Mouse (Mus musculus): ENCODE data around the gene Igsf21. TPM values are rescaled to one million over a fixed set of nuclear protein-coding genes. Genes with fewer than 3 reads are reported as not detected.

Igsf21 gene
- polyA plus RNA-seq, 1 experiment from 2014 or later, result 13.8 TPM

- WGBS, result 55% methylated on average over 2 of the region's 2 CpGs
- Histone ChIP-seq H3K4me1 (replicated peaks) (peaks cover 11% of the 10 kb centered on the region), H3K9me3 (no peaks in the 10 kb centered on the region), H3K27ac (0 out of 2 replicates have a peak overlapping the region, but pooled peaks have one; percentile 2), H3K36me3 (no peaks in the 10 kb centered on the region), H3K4me3 (no peak overlapping the region), H3K27me3 (ENCODE audit: insufficient read depth, poor library complexity, severe bottlenecking) (peaks cover 6% of the 10 kb centered on the region; the same call in 1 of the 2 replicates)
- no peak for DNase-seq (ENCODE audit: low spot score)
Measured at GRCm38 (mm10) chr4:140094835-140095234, 151.7 kb downstream of the Igsf21 start.

DNA sequence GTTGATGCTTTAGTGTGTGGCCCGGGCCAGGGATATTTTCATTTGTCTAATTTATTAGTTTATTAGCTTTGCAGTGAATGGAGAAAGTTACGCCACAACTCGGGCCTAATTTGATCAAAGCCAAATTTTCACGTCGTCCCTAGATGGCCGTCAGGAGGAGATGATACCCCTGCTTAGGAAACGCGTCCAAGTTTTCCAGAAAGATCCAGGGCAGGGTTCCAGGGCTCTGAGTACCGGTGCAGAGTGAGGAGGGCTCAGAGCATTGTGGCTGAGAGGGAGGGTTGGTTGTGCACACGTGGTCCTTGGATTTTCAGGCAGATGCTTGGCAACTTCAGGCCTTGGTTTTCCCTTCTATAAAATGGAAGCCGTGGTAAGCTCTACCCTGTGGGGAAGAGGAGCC lies 154.2 kb downstream of the Igsf21 start:
- H3K9me3 ChIP-seq, result no peaks in the 10 kb centered on the region
- no peak for DNase-seq (ENCODE audit: low spot score)
- H3K4me1 ChIP-seq (replicated peaks), result no peaks in the 10 kb centered on the region
- H3K36me3 ChIP-seq, result no peaks in the 10 kb centered on the region
- no peaks in the 10 kb centered on the region for H3K27me3 ChIP-seq (ENCODE audit: insufficient read depth, poor library complexity, severe bottlenecking)
- WGBS, result 92% methylated on average over 11 of the region's 11 CpGs
- H3K27ac ChIP-seq, result no peak overlapping the region
- H3K4me3 ChIP-seq, result no peak overlapping the region

GRCm38 (mm10) chr4:140091693-140092092 lies 154.9 kb downstream of the Igsf21 start:
- 67% methylated on average over 3 of the region's 3 CpGs for WGBS
- DNase-seq (ENCODE audit: low spot score), result no peak

GRCm38 (mm10) chr4:140089676-140090075 lies 156.9 kb downstream of the Igsf21 start:
- no peaks in the 10 kb centered on the region for H3K27me3 ChIP-seq (ENCODE audit: insufficient read depth, poor library complexity, severe bottlenecking)
- H3K4me1 ChIP-seq (replicated peaks), result peaks cover 7% of the 10 kb centered on the region
- H3K36me3 ChIP-seq, result no peaks in the 10 kb centered on the region
- H3K9me3 ChIP-seq, result no peaks in the 10 kb centered on the region
- DNase-seq (ENCODE audit: low spot score), result no peak
- H3K27ac ChIP-seq, result no peak overlapping the region
- no peak overlapping the region for H3K4me3 ChIP-seq
- WGBS, result 92% methylated on average over 4 of the region's 4 CpGs

More at GRCm38 (mm10) chr4:140091693-140092092, 154.9 kb downstream of the Igsf21 start:
- Histone ChIP-seq H3K4me3 (no peak overlapping the region), H3K4me1 (replicated peaks) (no peaks in the 10 kb centered on the region), H3K36me3 (no peaks in the 10 kb centered on the region), H3K27me3 (ENCODE audit: insufficient read depth, poor library complexity, severe bottlenecking) (no peaks in the 10 kb centered on the region), H3K9me3 (no peaks in the 10 kb centered on the region), H3K27ac (no peak overlapping the region)

GRCm38 (mm10) chr4:140088711-140089440 lies 157.7 kb downstream of the Igsf21 start:
- DNase-seq (ENCODE audit: low spot score), result no peak
- no peak overlapping the region for H3K4me3 ChIP-seq
- no peaks in the 10 kb centered on the region for H3K9me3 ChIP-seq
- 82% methylated on average over 12 of the region's 12 CpGs for WGBS
- no peaks in the 10 kb centered on the region for H3K27me3 ChIP-seq (ENCODE audit: insufficient read depth, poor library complexity, severe bottlenecking)
- H3K36me3 ChIP-seq, result no peaks in the 10 kb centered on the region
- H3K4me1 ChIP-seq (replicated peaks), result peaks cover 15% of the 10 kb centered on the region
- H3K27ac ChIP-seq, result no peak overlapping the region

GRCm38 (mm10) chr4:140086192-140086591 lies 160.4 kb downstream of the Igsf21 start:
- Histone ChIP-seq H3K9me3 (no peaks in the 10 kb centered on the region), H3K27ac (no peak overlapping the region)
- WGBS, result 62% methylated on average over 7 of the region's 7 CpGs

DNA sequence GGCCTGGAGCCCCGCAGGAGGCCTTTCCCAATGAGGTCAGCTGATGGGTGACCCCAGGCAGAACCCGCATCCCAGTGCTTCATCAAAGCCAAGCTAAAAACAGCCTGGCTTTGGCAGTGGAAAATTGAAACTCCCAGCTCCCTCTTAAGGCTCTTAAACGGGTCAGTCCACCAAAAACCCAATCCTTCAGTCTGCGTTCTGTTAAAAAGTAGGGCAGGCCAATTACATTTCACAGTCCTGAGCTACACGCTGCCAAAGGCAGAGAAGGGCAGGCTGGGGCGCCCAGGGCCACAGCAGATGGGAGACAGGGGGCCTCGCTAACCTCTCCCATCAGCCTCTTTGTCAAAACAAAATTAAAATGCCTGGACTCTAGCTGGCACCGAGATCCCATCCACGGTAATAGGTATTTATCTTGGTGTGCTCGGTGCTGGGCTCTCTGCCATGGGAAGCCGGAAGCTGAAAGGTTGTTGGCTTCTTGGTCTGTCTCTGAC lies 162.0 kb downstream of the Igsf21 start:
- Histone ChIP-seq H3K27me3 (ENCODE audit: insufficient read depth, poor library complexity, severe bottlenecking) (0 out of 2 replicates have a peak, but pooled peaks cover 3% of the 10 kb centered on the region), H3K4me3 (no peak overlapping the region), H3K9me3 (no peaks in the 10 kb centered on the region), H3K36me3 (no peaks in the 10 kb centered on the region), H3K4me1 (replicated peaks) (peaks cover 24% of the 10 kb centered on the region), H3K27ac (no peak overlapping the region)
- no peak for DNase-seq (ENCODE audit: low spot score)
- WGBS, result 66% methylated on average over 11 of the region's 11 CpGs

More at GRCm38 (mm10) chr4:140086192-140086591, 160.4 kb downstream of the Igsf21 start:
- H3K36me3 ChIP-seq, result no peaks in the 10 kb centered on the region
- H3K27me3 ChIP-seq (ENCODE audit: insufficient read depth, poor library complexity, severe bottlenecking), result 0 out of 2 replicates have a peak, but pooled peaks cover 3% of the 10 kb centered on the region
- H3K4me1 ChIP-seq (replicated peaks), result peaks cover 24% of the 10 kb centered on the region
- DNase-seq (ENCODE audit: low spot score), result no peak
- H3K4me3 ChIP-seq, result no peak overlapping the region

DNA sequence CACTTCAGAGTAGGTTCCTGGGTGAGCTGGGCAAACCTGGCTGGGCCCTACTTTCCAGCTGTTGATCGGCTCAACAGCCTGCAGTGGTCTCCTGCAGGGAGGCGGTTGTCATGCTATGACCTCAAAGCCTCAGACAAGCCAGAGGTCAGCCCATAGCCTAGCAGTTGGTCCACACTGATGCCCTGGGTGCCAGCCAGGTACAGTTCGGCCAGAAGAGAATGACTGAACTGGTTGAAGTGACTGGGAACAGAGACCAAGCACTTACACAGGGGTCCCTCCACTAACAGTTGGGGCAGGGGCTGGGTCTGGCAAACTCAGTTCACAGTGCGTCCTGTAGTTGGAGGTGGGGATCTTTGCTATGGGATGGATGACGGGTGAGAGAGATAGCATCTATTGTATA lies 162.5 kb downstream of the Igsf21 start:
- Histone ChIP-seq H3K36me3 (no peaks in the 10 kb centered on the region), H3K4me3 (no peak overlapping the region), H3K27ac (peak overlapping the region; percentile 29; the same call in 1 of the 2 replicates), H3K4me1 (replicated peaks) (peaks cover 28% of the 10 kb centered on the region), H3K9me3 (no peaks in the 10 kb centered on the region), H3K27me3 (ENCODE audit: insufficient read depth, poor library complexity, severe bottlenecking) (0 out of 2 replicates have a peak, but pooled peaks cover 3% of the 10 kb centered on the region)
- 75% methylated on average over 5 of the region's 5 CpGs for WGBS
- DNase-seq (ENCODE audit: low spot score), result no peak

DNA sequence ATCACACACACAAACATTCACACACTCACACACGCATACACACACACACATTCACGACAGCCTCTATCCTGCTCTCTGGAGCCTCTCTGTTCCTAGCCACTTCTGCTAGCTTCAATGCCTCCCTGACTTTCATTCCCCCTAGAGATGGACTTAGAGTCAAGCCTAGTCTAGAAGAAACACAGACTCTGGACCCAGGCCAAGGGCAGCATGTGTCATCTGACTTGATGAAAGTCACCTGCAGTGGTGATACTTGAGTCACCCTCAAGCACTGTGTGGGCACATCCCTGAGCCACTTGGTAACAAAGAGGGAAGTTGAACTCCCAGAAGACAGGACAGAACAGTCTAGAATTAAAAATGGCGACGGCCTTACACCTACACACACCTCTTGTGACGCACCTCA lies 168.2 kb downstream of the Igsf21 start:
- WGBS, result 87% methylated on average over 5 of the region's 5 CpGs
- no peaks in the 10 kb centered on the region for H3K36me3 ChIP-seq
- peaks cover 24% of the 10 kb centered on the region for H3K4me1 ChIP-seq (replicated peaks)
- DNase-seq (ENCODE audit: low spot score), result no peak
- H3K4me3 ChIP-seq, result no peak overlapping the region
- no peak overlapping the region for H3K27ac ChIP-seq
- 0 out of 2 replicates have a peak, but pooled peaks cover 3% of the 10 kb centered on the region for H3K27me3 ChIP-seq (ENCODE audit: insufficient read depth, poor library complexity, severe bottlenecking)
- no peaks in the 10 kb centered on the region for H3K9me3 ChIP-seq

DNA sequence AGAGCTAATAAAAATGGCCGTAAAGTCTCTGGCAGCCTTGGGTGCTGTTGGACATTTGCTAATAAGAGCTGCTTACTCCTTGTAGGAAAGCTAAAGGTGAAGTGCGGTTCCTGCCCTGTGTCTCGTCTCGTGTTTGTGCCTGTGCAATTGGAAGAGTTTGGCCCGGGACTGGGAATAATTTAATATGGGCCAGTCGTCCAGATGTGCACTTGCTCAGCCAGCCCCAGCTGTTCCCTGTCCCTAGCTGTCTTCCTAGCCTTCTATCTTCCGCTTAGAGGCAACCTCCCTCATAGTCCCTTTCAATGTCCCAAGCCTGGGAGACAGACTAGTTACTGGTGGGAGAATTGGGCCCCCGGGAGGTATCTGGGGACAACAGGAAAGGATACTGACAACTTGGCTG lies 169.0 kb downstream of the Igsf21 start:
- 75% methylated on average over 8 of the region's 8 CpGs for WGBS
- DNase-seq (ENCODE audit: low spot score), result no peak
- no peaks in the 10 kb centered on the region for H3K36me3 ChIP-seq
- H3K4me1 ChIP-seq (replicated peaks), result peaks cover 24% of the 10 kb centered on the region
- peaks cover 3% of the 10 kb centered on the region; the same call in 1 of the 2 replicates for H3K27me3 ChIP-seq (ENCODE audit: insufficient read depth, poor library complexity, severe bottlenecking)
- no peaks in the 10 kb centered on the region for H3K9me3 ChIP-seq
- H3K4me3 ChIP-seq, result no peak overlapping the region
- no peak overlapping the region for H3K27ac ChIP-seq

GRCm38 (mm10) chr4:140076852-140077563 lies 169.6 kb downstream of the Igsf21 start:
- H3K36me3 ChIP-seq, result no peaks in the 10 kb centered on the region
- no peak overlapping the region for H3K27ac ChIP-seq
- H3K4me1 ChIP-seq (replicated peaks), result peaks cover 24% of the 10 kb centered on the region
- no peak overlapping the region for H3K4me3 ChIP-seq
- WGBS, result 79% methylated on average over 12 of the region's 12 CpGs
- no peaks in the 10 kb centered on the region for H3K9me3 ChIP-seq
- DNase-seq (ENCODE audit: low spot score), result no peak
- H3K27me3 ChIP-seq (ENCODE audit: insufficient read depth, poor library complexity, severe bottlenecking), result peaks cover 8% of the 10 kb centered on the region; the same call in 1 of the 2 replicates

DNA sequence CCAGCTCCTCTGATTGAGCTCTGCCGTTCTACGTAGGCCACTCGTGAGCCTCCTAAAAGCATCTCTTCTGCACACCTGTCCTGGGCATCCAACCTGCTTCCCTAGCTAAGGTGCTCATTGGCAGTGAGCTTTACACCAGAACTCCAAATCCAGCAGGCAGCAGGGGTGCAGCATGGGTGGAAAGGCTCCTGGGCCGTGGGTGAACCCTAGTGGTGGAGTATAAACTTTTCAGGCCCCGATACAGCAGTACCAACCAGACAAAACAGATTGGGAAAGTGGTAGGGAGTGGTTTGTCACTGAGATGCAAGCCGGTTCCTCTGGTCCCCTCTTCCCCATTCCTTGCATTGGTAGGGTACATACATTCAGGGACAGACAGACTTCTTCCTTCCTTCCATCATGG lies 170.2 kb downstream of the Igsf21 start:
- Histone ChIP-seq H3K27ac (no peak overlapping the region), H3K27me3 (ENCODE audit: insufficient read depth, poor library complexity, severe bottlenecking) (peaks cover 14% of the 10 kb centered on the region), H3K9me3 (no peaks in the 10 kb centered on the region), H3K36me3 (no peaks in the 10 kb centered on the region), H3K4me3 (no peak overlapping the region), H3K4me1 (replicated peaks) (peaks cover 20% of the 10 kb centered on the region)
- no peak for DNase-seq (ENCODE audit: low spot score)
- WGBS, result 77% methylated on average over 6 of the region's 6 CpGs

DNA sequence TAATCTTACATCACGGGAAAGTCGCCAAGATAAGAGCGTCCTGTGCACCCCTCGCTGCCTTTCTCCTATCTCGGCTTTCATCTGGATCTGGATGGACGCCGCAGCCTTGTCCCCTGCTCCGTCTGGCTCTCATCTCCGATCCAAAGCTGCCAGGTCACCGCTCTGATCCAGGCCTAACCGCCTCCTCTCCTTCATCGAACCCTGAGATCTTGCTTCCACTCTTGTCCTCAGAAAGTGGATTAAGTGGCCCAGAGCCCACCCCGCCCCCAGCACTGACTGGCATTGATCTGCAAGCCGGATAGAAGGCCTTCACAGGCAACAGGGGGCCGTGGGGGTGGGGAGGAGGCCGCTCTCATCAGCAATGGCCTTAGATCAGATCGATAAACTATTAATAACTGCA lies 175.5 kb downstream of the Igsf21 start:
- H3K4me3 ChIP-seq, result no peak overlapping the region
- H3K4me1 ChIP-seq (replicated peaks), result peaks cover 25% of the 10 kb centered on the region
- peaks cover 11% of the 10 kb centered on the region for H3K9me3 ChIP-seq
- DNase-seq (ENCODE audit: low spot score), result peak; percentile 6
- peak overlapping the region; percentile 64; the same call in 1 of the 2 replicates for H3K27ac ChIP-seq
- no peaks in the 10 kb centered on the region for H3K36me3 ChIP-seq
- H3K27me3 ChIP-seq (ENCODE audit: insufficient read depth, poor library complexity, severe bottlenecking), result peaks cover 38% of the 10 kb centered on the region
- WGBS, result 30% methylated on average over 17 of the region's 17 CpGs

All from hindbrain, embryonic 10.5 days (tissue).